Mouse (Mus musculus) inflammation-experienced regulatory T-cells, adult 6 months (primary cell): ENCODE data around the gene Gm10639. TPM values are rescaled to one million over a fixed set of nuclear protein-coding genes. Genes with fewer than 3 reads are reported as not detected.
"Not testable (repeated sequence)": the region's sequence is repeated elsewhere in the genome, so short reads cannot be mapped to it uniquely, and the experiment has no call there.

ENCODE experiments used
- ATAC-seq: one replicate; pipeline ENCODE4 v1.8.0; 2017
- polyA plus RNA-seq, 3 experiments: library from polyadenylated mRNA; unstranded; fragments of 100-300 nt; shearing (Covaris generic); gene quantifications; one replicate each; pipeline ENCODE4 v1.2.1; 2017

Gm10639 gene
- polyA plus RNA-seq: not detected

DNA sequence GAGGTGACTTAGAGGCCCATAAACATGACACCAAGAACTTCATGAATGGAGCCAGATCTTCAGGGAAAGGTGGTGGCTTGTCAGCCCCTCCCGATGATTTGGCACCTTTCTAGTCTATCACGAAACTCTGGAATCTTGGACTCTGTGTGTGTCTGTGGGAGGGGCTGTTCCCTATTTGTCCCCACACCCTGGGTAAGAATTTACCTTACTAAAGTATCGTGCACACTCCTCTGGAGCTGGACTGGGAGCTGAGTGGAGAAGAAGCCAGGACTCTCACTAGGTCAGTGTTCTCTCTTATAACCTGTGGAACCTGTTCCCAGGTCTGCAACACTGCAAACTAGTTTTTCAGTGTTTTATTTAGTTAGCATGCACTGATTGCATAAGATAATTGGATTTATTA is at the start of gene Gm10639:
Gene Gm10639, plus strand, starts transcription at position 201 of the 400 bp plus-strand sequence.
- not testable (repeated sequence) for ATAC-seq

DNA sequence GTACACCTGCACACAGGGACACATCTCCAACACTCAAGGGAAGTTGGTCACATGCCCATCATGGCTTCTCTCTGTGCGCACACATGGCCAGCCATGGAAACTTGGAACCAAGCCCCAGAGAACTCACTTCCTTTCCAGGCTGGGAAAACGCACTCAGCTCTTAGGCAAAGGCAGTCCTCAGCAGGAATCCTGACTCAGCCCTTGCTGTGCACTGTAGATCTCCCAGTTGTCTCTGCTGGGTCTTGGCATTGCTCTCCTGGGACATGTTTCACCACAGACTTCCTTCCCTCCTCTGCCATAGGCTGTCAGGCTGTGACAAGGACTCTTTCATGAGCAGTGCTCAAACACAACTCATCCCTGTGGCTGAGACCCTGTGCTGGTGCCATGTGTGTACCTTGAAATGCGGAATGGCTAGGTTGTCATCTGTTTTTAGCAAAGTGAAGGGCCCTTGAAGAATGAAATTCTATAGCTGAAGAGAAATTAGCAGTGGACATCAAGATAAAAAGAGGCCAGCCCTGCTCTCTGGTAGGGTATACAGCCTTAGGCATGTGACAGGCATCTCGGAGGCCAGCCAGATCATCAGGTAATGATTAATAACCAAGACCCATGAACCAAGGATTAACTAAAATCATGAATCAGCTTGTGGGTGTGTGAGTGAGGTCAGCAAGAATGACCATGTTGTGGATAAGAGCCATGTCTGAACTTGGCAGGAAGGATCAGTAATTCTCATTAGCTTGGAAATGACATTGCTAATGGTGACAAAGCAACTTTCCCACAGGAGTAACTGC is 33.8 kb upstream of the Gm10639 start:
- not testable (repeated sequence) for ATAC-seq

DNA sequence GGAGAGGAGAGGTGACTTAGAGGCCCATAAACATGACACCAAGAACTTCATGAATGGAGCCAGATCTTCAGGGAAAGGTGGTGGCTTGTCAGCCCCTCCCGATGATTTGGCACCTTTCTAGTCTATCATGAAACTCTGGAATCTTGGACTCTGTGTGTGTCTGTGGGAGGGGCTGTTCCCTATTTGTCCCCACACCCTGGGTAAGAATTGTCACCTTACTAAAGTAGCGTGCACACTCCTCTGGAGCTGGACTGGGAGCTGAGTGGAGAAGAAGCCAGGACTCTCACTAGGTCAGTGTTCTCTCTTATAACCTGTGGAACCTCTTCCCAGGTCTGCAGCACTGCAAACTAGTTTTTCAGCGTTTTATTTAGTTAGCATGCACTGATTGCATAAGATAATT is 32.8 kb upstream of the Gm10639 start, which contains the start of gene Gm3776:
Gene Gm3776, plus strand, starts transcription at position 216 of the 400 bp plus-strand sequence.
- ATAC-seq: not testable (repeated sequence)

DNA sequence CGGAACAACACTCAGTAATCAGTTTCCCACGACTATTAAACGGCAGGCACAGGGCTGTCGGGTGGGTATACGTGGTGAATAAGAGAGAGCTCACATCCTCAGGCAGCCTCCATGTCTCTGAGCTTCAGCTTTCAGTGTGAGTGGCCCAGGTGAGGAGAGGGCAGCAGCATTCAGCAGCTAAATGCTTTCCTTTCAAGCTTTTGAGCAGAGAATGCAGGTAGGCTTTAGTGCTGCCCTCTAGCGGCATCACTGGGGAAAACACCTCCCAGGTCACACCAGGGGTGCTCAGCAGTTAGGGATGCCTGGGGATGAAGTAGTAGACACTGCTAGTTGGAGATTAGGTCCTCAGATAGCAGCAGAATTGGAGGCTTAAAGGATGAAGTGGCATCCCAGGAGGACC is 30.0 kb upstream of the Gm10639 start:
- peak; percentile 77 for ATAC-seq

DNA sequence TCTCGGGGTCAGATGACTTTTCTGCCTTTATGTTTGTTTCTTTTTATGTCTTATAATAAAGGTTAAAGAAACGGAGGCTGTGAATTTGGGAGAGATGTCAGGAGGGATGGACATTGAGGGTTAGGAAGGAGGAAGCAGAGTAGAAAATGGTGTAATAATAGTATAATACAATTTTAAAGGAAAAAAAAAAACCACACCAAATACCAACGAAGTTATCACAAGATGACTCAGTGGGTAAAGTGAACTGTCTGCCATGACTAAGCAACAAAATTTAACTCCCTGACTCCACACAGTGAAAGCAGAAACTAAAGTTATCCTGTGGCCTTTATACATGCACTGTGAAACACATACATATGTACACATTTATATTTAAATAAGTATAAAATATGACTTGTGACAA is 18.8 kb upstream of the Gm10639 start:
- not testable (repeated sequence) for ATAC-seq

DNA sequence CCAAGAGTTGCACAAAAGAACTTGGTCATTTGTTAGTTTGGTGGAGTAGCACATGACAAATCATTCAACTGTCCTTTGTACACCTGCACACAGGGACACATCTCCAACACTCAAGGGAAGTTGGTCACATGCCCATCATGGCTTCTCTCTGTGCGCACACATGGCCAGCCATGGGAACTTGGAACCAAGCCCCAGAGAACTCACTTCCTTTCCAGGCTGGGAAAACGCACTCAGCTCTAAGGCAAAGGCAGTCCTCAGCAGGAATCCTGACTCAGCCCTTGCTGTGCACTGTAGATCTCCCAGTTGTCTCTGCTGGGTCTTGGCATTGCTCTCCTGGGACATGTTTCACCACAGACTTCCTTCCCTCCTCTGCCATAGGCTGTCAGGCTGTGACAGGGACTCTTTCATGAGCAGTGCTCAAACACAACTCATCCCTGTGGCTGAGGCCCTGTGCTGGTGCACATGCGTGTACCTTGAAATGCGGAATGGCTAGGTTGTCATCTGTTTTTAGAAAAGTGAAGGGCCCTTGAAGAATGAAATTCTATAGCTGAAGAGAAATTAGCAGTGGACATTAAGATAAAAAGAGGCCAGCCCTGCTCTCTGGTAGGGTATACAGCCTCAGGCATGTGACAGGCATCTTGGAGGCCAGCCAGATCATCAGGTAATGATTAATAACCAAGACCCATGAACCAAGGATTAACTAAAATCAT is 7.6 kb upstream of the Gm10639 start:
- not testable (repeated sequence) for ATAC-seq

DNA sequence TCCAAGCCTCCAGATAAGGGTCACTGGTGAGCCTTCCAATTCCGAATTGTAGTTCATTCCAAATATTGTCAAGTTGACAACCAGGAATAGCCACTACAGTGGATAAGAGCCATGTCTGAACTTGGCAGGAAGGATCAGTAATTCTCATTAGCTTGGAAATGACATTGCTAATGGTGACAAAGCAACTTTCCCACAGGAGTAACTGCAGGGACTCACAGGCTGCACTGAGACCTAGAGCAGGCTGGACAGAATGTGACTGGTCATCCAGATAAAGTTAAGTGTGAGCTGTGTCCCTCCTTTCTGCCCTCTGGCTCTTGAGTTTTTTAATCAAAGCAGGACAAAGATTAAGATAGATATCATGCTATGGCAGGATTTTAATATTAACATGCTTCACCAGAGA is 660 bp upstream of the Gm10639 start:
- not testable (repeated sequence) for ATAC-seq

DNA sequence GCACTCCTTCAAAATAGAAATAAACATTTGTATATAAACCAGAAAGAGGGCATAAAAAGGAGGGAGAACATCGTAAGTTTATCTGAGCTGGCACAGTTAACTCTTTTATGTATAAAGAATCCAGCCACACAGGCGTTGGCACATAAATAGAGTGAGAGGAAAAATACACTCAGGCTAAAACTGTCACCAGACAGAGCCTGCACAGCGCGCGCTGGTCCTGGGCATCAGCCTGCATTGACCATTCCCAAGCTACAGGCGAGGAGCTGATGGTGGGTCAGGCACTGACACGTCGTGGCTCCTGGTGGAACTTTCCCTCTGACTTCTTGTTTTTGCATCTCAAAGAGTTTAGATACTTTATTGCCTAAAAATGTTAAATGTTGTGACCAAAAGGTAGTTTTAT is 2.7 kb downstream of the Gm10639 start:
- not testable (repeated sequence) for ATAC-seq

DNA sequence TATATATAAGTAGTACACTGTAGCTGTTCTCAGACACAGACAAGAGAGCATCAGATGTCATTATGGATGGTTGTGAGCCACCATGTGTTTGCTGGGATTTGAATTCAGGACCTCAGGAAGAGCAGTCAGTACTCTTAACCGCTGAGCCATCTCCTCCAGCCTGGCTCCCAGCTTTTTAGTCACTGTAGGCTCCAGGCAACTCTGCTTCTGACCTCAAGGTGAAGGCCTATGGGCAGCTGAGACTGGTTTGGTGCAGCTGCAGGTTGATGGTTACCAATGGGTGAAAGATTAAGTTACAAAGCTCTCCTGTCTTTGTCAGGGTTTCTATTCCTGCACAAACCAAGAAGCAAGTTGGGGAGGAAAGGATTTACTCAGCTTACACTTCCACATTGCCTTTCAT is 4.0 kb downstream of the Gm10639 start:
- not testable (repeated sequence) for ATAC-seq

DNA sequence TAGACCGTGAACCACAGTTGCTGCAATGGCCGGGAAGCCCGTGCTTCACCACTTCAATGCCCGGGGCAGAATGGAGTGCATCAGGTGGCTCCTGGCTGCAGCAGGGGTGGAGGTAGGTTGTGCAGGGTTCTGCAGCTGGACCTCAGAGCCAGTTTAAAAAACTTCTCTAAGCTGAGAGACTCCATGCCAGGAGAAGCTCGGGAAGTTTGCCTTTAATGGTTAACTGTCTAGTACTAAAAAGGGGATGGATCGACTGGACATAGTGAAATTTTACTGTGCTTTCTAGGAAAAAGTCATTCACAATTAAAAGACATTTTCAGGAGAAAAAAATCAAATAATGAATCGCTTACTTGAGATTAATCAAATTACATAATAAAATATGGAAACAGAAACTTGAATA is 5.1 kb downstream of the Gm10639 start:
- ATAC-seq: not testable (repeated sequence)

DNA sequence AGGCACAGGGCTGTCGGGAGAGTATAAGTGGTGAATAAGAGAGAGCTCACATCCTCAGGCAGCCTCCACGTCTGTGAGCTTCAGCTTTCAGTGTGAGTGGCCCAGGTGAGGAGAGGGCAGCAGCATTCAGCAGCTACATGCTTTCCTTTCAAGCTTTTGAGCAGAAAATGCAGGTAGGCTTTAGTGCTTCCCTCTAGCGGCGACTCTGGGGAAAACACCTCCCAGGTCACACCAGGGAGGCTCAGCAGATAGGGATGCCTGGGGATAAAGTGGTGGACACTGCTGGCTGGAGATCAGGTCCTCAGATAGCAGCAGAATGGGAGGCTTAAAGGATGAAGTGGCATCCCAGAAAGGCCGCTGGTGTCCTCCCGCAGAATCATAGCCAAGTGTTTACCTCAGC is 6.4 kb downstream of the Gm10639 start:
- ATAC-seq: not testable (repeated sequence)

DNA sequence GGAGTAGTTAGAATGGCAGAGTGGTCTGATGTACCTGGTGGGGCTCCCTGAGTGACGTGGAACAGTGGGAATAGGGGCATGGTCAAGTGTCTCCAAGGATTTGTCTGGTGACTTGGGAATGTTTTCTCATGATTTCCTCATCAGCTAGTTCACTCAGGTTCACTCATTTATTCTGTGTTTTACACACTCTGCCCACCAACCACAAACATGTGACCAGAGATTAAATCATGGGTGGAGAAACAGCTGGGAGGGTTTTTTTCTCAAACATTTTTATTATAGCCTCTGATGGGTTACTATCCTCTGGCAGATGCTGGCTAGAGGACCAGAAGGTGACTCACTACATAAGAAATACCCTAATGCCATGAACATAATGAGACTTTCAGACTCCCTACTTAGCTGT is 8.5 kb downstream of the Gm10639 start:
- ATAC-seq: no peak

DNA sequence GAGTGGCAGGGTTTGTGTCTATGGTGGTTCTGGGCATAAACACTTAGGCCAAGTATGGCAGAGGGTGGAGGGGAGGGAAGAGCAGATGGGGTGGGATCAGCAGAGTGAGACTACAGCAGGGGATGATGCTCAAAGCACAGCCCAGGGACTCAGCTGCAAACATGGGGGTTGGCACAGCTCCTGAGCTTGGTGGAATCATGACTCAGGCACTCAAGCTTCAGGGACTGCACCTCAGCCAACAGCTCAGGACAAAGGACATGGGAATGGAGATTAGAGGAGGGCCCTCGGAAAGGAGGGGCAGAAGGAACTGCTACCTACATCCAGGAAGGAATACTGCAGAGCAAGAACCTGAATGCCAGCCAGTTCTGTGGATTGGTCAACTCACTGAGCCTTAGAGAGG is 9.4 kb downstream of the Gm10639 start:
- ATAC-seq: not testable (repeated sequence)

DNA sequence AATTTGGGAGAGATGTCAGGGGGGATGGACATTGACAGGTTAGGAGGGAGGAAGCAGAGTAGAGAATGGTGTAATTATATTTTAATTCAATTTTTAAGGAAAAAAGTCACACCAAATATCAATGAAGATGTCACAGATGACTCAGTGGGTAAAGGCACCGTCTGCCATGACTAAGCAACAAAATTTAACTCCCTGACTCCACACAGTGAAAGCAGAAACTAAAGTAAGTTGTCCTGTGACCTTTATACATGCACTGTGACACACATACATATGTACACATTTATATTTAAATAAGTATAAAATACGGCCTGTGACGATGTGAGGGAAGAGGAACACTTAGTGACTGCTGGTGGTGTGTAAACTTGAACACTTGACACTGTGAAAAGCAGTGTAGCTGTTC is 18.4 kb downstream of the Gm10639 start:
- not testable (repeated sequence) for ATAC-seq

DNA sequence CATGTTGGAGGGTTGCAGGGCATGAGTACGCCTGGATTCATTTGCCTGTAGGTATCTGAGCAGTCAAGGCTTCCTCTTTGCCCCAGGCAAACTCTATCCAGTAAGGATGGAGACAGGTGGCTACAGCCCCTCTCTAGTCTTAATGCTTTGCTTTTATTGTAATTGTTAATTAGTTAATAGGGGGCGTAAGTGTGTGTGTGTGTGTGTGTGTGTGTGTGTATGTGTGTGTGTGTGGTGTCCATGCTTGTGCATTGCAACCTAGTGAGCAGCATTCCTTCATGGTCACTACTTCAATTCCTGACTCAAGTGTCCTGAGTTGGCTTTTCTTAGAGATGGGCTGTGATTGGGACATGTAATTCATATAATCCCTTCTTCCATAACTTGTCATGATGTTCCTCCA is 25.0 kb downstream of the Gm10639 start, which contains the start of gene Omt2a:
Gene Omt2a, minus strand, starts transcription at position 101 of the 400 bp plus-strand sequence.
- ATAC-seq: no peak

DNA sequence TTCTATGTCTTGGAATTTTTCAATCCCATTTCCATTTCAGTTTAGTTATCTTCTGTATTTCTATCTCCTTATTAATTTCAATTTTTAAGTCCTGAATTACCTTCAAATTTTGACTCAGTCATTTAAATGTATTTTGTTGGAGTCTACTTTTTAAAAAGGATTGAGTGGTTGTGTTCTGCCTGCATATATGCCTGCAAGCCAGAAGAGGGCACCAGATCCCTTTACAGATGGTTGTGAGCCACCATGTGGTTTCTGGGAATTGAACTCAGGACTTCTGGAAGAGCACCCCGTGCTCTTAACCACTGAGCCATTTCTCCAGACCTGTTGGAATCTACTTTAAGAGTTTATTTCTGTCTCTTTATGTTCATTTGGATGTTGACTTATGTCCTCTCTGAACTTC is 29.8 kb downstream of the Gm10639 start:
- ATAC-seq: no peak

DNA sequence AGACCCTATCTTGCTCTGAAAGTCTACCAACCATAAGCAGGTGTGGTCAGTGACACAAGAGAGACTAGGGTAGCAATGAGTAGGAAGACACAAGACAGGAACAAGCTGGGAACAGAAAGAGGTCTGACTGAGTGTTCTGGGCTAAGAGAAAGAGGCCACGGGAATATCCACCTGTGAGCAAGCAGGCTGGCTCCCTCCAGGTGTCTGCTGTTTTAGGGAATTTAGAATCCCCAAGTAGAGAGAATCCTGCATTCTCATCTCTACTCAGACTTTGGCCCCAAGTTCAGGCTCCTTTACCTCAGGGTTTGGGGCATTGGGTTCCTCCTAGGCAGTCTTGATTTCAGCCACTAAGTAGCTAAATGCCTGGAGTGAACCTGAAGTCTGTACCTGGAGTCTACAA is 37.6 kb downstream of the Gm10639 start, which contains the start of gene Omt2b:
Gene Omt2b, plus strand, starts transcription at position 301 of the 400 bp plus-strand sequence.
- not testable (repeated sequence) for ATAC-seq

DNA sequence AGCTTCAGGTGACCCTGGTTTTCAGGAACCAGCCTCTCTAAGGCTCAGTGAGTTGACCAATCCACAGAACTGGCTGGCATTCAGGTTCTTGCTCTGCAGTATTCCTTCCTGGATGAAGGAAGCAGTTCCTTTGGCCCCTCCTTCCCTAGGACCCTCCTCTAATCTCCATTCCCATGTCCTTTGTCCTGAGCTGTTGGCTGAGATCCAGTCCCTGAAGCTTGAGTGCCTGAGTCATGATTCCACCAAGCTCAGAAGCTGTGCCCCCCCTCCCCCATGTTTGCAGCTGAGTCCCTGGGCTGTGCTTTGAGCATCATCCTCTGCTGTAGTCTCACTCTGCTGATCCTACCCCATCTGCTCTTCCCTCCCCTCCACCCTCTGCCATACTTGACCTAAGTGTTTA is 47.3 kb downstream of the Gm10639 start:
- not testable (repeated sequence) for ATAC-seq

DNA sequence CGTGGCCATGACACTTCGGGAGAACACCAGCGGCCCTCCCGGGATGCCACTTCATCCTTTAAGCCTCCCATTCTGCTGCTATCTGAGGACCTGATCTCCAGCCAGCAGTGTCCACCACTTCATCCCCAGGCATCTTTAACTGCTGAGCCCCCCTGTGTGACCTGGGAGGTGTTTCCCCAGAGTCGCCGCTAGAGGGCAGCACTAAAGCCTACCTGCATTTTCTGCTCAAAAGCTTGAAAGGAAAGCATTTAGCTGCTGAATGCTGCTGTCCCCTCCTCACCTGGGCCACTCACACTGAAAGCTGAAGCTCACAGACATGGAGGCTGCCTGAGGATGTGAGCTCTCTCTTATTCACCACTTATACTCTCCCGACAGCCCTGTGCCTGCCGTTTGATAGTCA is 50.6 kb downstream of the Gm10639 start:
- not testable (repeated sequence) for ATAC-seq

DNA sequence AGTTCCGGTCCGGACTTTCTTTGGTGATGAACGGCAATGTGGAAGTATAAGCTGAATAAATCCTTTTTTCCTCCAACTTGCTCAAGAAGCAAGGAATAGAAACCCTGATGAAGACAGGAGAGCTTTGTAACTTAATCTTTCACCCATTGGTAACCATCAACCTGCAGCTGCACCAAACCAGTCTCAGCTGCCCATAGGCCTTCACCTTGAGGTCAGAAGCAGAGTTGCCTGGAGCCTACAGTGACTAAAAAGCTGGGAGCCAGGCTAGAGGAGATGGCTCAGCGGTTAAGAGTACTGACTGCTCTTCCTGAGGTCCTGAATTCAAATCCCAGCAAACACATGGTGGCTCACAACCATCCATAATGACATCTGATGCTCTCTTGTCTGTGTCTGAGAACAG is 52.8 kb downstream of the Gm10639 start:
- not testable (repeated sequence) for ATAC-seq

DNA sequence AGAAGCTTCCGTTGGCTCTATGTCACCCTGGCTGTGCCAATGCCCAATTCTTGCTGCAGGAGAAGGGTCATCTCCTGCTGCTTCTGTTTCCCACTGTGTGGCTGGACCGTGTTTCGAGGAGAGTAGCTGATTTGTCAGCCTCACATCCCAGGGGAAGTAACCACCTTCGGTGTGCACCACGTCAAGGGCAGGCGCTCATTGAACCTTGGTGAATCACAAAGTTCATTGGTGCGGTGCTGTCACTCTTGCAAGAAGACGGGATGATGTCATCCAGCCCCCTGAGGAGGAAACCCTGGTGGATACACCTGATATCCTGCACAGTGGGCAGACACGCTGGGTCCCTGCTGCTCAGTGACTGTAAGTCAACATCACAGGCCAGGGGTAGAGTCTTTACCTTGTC is 53.3 kb downstream of the Gm10639 start:
- not testable (repeated sequence) for ATAC-seq

DNA sequence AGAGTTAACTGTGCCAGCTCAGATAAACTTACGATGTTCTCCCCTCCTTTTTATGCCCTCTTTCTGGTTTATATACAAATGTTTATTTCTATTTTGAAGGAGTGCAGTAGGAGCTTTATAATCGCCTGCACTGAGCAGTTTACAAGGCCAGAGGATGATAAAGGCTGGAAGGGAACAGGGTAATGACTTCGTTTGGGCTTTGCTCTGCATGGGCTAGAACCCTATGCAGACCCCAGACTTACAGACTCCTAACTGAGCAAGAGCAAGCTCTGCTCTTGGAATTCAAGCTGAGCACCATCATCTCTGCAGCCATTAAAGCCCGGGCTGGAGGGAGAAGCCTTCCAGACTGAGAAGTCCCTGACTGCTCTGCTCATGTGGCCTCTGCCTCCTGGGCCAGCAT is 55.5 kb downstream of the Gm10639 start:
- not testable (repeated sequence) for ATAC-seq

DNA sequence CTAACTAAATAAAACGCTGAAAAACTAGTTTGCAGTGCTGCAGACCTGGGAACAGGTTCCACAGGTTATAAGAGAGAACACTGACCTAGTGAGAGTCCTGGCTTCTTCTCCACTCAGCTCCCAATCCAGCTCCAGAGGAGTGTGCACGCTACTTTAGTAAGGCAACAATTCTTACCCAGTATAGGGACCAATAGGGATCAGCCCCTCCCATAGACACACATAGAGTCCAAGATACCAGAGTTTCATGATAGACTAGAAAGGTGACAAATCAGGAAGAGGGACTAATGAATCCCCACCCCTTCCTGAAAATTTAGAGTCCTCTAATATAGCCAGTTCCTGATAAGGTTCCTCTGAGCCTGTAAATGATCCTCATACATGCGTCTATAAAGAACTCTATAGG is 57.3 kb downstream of the Gm10639 start:
- no peak for ATAC-seq
